ENCODE assay signal across 12 mouse cellular contexts in genomic region chr16:85143863-85144262, GRCm38 (mm10).
"Had no signal": no experiment of that assay in that cellular context is flagged by ENCODE, and none has a peak within 500 bp of the region (broad histone marks: within the 10 kb centered on the region; RNA-seq: fewer than 3 reads in every experiment).

No protein-coding gene starts in this region.

- H3K9me3 ChIP-seq: liver, embryonic 13.5 days; stomach, embryonic 15.5 days had no signal

- H3K4me2 ChIP-seq: liver, embryonic 13.5 days; midbrain, embryonic 11.5 days; stomach, embryonic 15.5 days had no signal

- H3K36me3 ChIP-seq: liver, embryonic 13.5 days; stomach, embryonic 15.5 days had no signal

- H3K27me3 ChIP-seq: liver, embryonic 13.5 days; stomach, embryonic 15.5 days had no signal

- DNase-seq: kidney, postnatal 25 days; layer of hippocampus, adult 9-11 months; liver, embryonic 13.5 days; lung, adult 2 months; lung, postnatal 14 days; lung, postnatal 4 days; midbrain, embryonic 14.5 days; thymus, postnatal 25 days had no signal

- H3K9ac ChIP-seq: liver, embryonic 13.5 days; stomach, embryonic 15.5 days had no signal

- H3K27ac ChIP-seq: kidney, postnatal 0 days; liver, embryonic 13.5 days; stomach, embryonic 15.5 days had no signal

- H3K4me3 ChIP-seq: layer of hippocampus, adult 2 months; liver, embryonic 13.5 days; stomach, embryonic 15.5 days had no signal
